Mouse (Mus musculus) cerebellum, adult 2 months (tissue): Measurements from ENCODE around the gene Ppme1.

ENCODE experiments used
- CTCF ChIP-seq: fragments of 200-500 bp; IDR thresholded peaks from 2 replicates; pipeline ENCODE4 v1.5.1; 2011; ENCODE audit warnings: low read depth, mild to moderate bottlenecking, control low read depth, low read length, moderate library complexity, borderline replicate concordance; ENCODE audit not compliant: insufficient read depth
- POLR2A ChIP-seq: fragments of 200-500 bp; IDR thresholded peaks from 2 replicates; pipeline ENCODE4 v1.6.1; 2011; ENCODE audit warnings: low read length, control low read depth, borderline replicate concordance; ENCODE audit not compliant: insufficient read depth

DNA sequence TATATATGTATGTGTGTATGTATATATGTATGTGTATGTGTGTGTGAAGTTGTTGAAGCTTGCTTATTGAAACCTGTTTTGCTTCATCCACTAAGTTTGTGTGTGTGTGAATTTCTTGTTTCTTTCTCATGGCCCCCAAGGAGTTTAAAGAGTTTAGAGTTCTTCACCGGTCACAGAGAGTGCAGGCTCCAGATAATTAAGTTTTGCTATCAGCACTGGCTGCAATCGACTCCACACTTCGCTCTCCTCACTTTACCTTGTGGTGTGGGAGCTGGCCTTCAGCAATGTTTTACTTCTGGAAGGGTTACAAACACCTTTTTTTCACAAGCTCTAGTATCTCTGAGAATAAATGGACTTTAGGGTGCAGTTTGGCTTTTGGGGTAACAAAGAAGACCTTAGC, 40.8 kb downstream of the Ppme1 start:
- TF ChIP-seq CTCF (no peak), POLR2A (no peak)
